Mouse (Mus musculus) liver, embryonic 11.5 days (tissue): ENCODE data around the gene Elavl4. TPM values are rescaled to one million over a fixed set of nuclear protein-coding genes. Genes with fewer than 3 reads are reported as not detected.

Experiments used
- ATAC-seq: fragments of 200-750 bp; cut with Nextera tagmentation; replicated peaks from 2 replicates; pipeline ENCODE4 v1.8.0; 2017; ENCODE audit warnings: moderate number of reproducible peaks, mild to moderate bottlenecking, moderate TSS enrichment, moderate library complexity; ENCODE audit not compliant: low FRiP score
- DNase-seq: peaks from one replicate; pipeline ENCODE4 v3.0.0-alpha.2; 2017; ENCODE audit warnings: low spot score
- H3K27ac ChIP-seq: fragments of 300-500 bp; sonication (generic); 2 replicates; pipeline ENCODE4 v1.5.1; 2014; ENCODE audit warnings: mild to moderate bottlenecking, low read depth, low read length, control low read depth
- H3K27me3 ChIP-seq: fragments of 300-500 bp; sonication (generic); replicated peaks from 2 replicates; pipeline ENCODE4 v1.6.1; 2014; ENCODE audit warnings: low read length, mixed read lengths; ENCODE audit not compliant: control insufficient read depth, insufficient read depth
- H3K36me3 ChIP-seq: fragments of 300-500 bp; sonication (generic); 2 replicates; pipeline ENCODE4 v1.6.1; 2014; ENCODE audit warnings: mild to moderate bottlenecking, low read length, moderate library complexity, mixed read lengths; ENCODE audit not compliant: control insufficient read depth, insufficient read depth
- H3K4me1 ChIP-seq: fragments of 300-500 bp; sonication (generic); replicated peaks from 2 replicates; pipeline ENCODE4 v1.6.1; 2014; ENCODE audit warnings: low read length, mixed read lengths; ENCODE audit not compliant: control insufficient read depth, insufficient read depth
- H3K4me2 ChIP-seq: fragments of 300-500 bp; sonication (generic); 2 replicates; pipeline ENCODE4 v1.6.1; 2014; ENCODE audit warnings: mild to moderate bottlenecking, control low read depth, moderate library complexity
- H3K4me3 ChIP-seq: fragments of 300-500 bp; sonication (generic); 2 replicates; pipeline ENCODE4 v1.5.1; 2014; ENCODE audit warnings: low read depth, low read length, control low read depth
- H3K9ac ChIP-seq: fragments of 300-500 bp; sonication (generic); 2 replicates; pipeline ENCODE4 v1.6.1; 2014; ENCODE audit warnings: low read depth, low read length, control low read depth
- H3K9me3 ChIP-seq: fragments of 300-500 bp; sonication (generic); 2 replicates; pipeline ENCODE4 v1.6.1; 2016; ENCODE audit warnings: low read length, inconsistent platforms, mixed read lengths; ENCODE audit not compliant: control insufficient read depth
- WGBS: fragments of 180-500 bp; shearing (Covaris S2); extraction: QIAGEN DNeasy Blood & Tissue Kit; methylation state at CpG from one replicate; pipeline ENCODE4 v1.1.7; 2014; 5-methylcytosine and 5-hydroxymethylcytosine counted together
- polyA plus RNA-seq: library from polyadenylated mRNA; unstranded; fragments of >200 nt; fragmentation: Nextera tagmentation; extraction: Ambion mirVana; gene quantifications from 2 replicates; pipeline ENCODE4 v1.2.1, GENCODE M21; 2014

The Elavl4 gene
- polyA plus RNA-seq, 1 experiment from 2014 or later = 1.7 TPM

DNA sequence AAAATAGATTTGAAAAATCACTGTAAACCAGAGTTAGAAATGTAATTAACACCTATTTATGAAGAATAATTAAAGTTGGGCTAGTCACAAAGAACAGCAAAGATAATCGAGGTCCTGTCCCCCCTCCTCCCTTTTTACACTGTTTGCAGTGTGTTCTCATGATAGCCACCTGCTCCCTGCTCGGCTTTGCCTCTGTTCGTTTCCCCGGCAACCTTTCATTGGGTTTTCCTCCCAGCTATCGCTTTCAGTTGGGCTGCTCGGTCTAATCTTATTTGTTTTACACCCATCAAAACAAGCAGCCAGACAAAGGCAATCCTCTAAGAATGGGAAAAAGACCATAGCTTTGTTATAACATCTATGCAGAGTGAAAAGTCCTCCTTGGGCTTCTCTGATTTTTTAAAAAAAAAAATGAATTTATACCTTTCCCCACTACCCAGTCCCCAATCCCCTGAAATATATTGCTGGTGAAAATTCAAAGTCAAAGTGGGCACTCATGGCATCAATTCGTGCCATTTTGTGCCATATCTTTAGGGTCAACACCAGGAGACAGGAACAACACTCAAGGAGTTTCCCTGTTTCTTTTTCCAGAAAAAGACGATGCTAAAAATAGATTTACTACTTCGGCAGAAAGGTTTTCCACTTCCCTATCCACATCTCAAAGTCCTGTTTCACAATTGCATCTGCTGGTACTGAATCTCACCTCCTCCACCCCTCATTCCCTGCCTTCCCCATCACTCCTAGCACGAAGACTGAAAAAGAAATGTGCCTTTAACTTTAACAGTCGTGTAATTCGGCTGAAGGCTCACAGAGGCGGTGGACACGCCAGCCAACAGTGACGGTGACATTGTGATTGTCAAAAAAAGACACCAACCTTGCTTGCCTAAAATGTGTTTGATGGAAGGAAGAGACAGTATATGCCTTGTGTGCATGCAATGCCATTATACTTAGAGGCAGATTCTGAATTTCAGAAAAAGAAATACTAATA is 66.1 kb downstream of the Elavl4 start:
- no peak overlapping the region for H3K4me3 ChIP-seq

DNA sequence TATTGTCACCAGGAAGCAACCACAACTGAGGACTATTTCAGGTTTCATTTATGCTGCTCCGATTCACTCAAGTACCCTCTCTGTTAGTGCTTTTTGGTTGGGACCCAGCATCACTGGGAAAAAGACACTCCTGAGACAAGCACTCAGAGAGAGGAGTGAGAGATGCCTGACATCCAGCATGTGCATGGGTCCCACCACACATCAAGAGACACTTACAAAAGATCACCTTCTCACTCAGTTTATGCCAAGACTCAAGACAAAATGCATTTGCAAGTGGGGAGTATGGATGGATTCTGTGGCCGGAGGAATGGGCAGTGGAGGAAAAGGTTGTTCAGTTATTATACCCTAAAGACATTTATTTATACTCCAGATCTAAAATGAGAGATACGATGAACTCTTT is 67.3 kb downstream of the Elavl4 start:
- no peak overlapping the region for H3K4me3 ChIP-seq
- no peaks in the 10 kb centered on the region for H3K27me3 ChIP-seq
- WGBS = 80% methylated on average over 3 of the region's 3 CpGs
- H3K4me2 ChIP-seq = no peak overlapping the region
- H3K36me3 ChIP-seq = no peaks in the 10 kb centered on the region
- no peak overlapping the region for H3K27ac ChIP-seq
- no peaks in the 10 kb centered on the region for H3K9me3 ChIP-seq
- H3K4me1 ChIP-seq = no peaks in the 10 kb centered on the region
- ATAC-seq (no peak), DNase-seq (no peak)
- H3K9ac ChIP-seq = no peak overlapping the region

More for the DNA sequence above, 66.1 kb downstream of the Elavl4 start:
- Histone ChIP-seq H3K9me3 (no peaks in the 10 kb centered on the region), H3K27me3 (no peaks in the 10 kb centered on the region), H3K36me3 (no peaks in the 10 kb centered on the region), H3K27ac (no peak overlapping the region), H3K4me1 (no peaks in the 10 kb centered on the region), H3K4me2 (peak overlapping the region; percentile 6), H3K9ac (no peak overlapping the region)
- DNase-seq (no peak), ATAC-seq (0 out of 2 replicates have a peak, but pooled peaks have one; percentile 34)
- whole genome bisulfite sequencing = 29% methylated on average over 15 of the region's 15 CpGs

DNA sequence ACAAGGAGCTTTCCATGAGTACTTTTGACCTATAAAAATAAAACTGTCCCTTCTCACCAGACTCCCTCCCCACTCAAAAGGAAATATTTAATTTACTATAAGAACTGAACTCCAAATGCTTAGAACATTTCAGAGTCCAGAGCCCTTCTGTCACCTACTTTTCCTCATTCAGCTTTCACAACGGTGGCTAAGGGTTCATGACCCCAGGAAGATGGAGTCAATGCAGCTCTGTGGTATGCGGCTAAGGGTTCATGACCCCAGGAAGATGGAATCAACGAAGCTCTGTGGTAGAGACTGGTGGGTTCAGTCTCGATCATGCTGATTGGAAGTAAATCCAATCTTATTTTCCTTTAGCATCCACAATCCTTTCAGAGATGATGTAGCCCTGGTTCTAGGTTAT is 81.7 kb downstream of the Elavl4 start:
- no peaks in the 10 kb centered on the region for H3K27me3 ChIP-seq
- no peaks in the 10 kb centered on the region for H3K4me1 ChIP-seq
- no peaks in the 10 kb centered on the region for H3K36me3 ChIP-seq
- DNase-seq (no peak), ATAC-seq (no peak)
- H3K9ac ChIP-seq = no peak overlapping the region
- no peaks in the 10 kb centered on the region for H3K9me3 ChIP-seq
- WGBS = 42% methylated on average over 4 of the region's 4 CpGs
- no peak overlapping the region for H3K4me2 ChIP-seq
- H3K27ac ChIP-seq = no peak overlapping the region
- no peak overlapping the region for H3K4me3 ChIP-seq

DNA sequence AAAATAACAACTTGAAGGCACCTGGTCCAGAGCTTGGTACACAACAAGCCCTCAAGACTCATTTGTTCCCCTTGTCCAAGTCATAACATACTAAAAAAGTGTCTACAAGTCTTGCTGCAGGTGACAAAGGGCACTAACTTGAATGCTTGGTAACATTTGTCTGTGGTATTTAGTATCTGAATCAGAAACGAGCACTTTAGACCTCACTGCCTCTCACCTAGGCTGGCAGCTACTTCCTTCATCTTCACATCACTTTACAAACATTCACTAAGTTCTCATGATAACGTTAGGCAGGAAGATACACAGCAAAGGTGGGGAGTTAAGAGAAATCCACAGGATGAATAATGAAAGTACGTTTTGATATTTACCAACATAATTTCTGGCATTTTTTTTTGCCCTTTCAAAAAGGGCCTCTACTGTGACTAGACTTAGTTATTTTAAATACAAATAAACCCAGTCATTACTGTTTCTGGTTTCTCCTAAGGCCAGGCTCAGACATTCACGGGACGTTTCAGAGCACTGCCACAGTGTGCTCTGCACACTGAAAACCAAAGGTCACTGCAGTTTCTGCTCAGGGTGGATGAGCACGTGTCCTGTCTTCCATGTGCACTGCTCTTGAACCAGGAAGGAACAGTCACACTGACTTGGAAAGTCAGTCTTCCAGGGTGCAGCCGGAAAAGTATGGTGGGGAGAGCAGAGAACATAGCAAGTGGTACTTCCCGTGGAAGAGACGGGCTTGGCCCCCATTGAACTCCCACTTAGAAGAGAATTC is 84.7 kb downstream of the Elavl4 start:
- DNase-seq (no peak), ATAC-seq (no peak)
- Histone ChIP-seq H3K27me3 (no peaks in the 10 kb centered on the region), H3K4me1 (no peaks in the 10 kb centered on the region), H3K9me3 (no peaks in the 10 kb centered on the region), H3K4me3 (no peak overlapping the region), H3K27ac (no peak overlapping the region), H3K9ac (no peak overlapping the region), H3K36me3 (no peaks in the 10 kb centered on the region), H3K4me2 (no peak overlapping the region)
- WGBS = 64% methylated on average over 9 of the region's 9 CpGs

DNA sequence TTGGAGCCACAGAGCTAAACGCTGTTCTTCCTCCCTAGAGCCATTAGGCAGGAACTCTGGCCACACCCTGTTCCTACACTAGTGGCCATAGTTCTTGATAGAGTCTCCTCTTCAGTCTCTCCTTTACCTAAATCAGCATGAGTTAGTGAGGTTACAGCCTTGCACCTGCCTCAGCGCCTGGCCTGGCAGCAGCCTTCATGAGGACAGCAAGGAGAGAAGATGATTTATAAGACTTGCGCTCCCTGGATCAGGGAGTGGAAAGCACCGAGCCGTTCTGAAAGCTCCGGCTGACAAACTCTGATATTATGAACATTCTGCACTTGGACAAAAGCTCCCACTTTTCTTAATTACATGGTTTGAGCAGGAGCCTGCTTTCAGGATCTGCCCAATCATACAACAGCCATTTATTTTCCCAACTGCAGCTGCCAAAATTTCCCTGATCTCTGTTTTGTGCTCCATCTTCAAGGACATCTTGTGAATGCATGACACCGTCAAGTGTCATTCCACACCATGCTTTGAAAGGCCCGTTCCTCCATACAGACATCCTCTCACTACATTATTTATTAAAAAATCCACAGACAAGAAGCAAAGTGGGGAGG is 87.3 kb downstream of the Elavl4 start:
- Histone ChIP-seq H3K27ac (no peak overlapping the region), H3K9me3 (no peaks in the 10 kb centered on the region), H3K4me2 (no peak overlapping the region), H3K4me3 (no peak overlapping the region), H3K27me3 (no peaks in the 10 kb centered on the region), H3K36me3 (no peaks in the 10 kb centered on the region), H3K9ac (no peak overlapping the region), H3K4me1 (no peaks in the 10 kb centered on the region)
- 68% methylated on average over 8 of the region's 8 CpGs for WGBS
- ATAC-seq (no peak), DNase-seq (no peak)

DNA sequence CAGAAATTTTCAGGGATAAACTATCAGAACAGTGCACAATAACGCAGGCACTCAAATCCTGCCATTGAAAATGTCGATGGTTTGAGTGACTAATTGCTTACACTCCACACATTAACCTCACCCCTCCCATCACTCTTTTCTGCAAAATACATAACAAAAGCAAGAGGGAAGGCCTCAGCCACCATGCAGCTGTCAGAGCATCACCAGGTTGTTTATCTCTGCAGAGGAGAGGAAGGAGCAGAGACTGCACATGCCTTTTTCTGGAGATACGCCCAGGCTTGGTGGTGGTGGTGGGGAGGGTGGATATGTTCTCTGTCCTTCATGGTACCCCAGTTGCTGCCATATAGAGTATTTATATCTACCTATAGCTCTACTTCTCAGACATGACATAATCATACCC is 94.3 kb downstream of the Elavl4 start:
- DNase-seq (no peak), ATAC-seq (no peak)
- no peaks in the 10 kb centered on the region for H3K36me3 ChIP-seq
- 79% methylated on average over 3 of the region's 3 CpGs for WGBS
- H3K9ac ChIP-seq = no peak overlapping the region
- no peaks in the 10 kb centered on the region for H3K9me3 ChIP-seq
- H3K27ac ChIP-seq = no peak overlapping the region
- no peak overlapping the region for H3K4me2 ChIP-seq
- H3K4me1 ChIP-seq = no peaks in the 10 kb centered on the region
- no peak overlapping the region for H3K4me3 ChIP-seq
- no peaks in the 10 kb centered on the region for H3K27me3 ChIP-seq

DNA sequence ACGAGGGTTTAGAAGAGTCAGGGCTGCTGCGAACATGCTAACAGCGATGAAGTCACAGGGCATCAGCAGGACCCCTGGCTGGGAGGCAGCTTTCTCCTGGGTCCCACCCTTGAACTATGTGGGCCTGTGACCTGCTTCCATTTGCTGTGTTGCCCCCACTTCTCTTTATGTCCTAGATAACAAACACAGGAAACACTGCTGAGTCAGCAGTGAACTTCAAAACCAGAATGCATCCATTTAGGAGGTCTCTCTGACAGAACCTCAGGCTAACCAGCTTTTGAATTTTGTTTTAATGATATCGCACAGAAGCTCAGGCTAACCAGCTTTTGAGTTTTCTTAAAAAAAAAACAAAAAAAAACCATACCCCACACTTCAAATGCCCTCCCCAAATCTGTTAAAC is 96.1 kb downstream of the Elavl4 start:
- Histone ChIP-seq H3K27ac (no peak overlapping the region), H3K9me3 (no peaks in the 10 kb centered on the region), H3K36me3 (no peaks in the 10 kb centered on the region), H3K4me2 (no peak overlapping the region), H3K4me1 (no peaks in the 10 kb centered on the region), H3K27me3 (no peaks in the 10 kb centered on the region), H3K4me3 (no peak overlapping the region), H3K9ac (no peak overlapping the region)
- no peak for DNase-seq
- no peak for ATAC-seq
- WGBS = 79% methylated on average over 4 of the region's 4 CpGs

DNA sequence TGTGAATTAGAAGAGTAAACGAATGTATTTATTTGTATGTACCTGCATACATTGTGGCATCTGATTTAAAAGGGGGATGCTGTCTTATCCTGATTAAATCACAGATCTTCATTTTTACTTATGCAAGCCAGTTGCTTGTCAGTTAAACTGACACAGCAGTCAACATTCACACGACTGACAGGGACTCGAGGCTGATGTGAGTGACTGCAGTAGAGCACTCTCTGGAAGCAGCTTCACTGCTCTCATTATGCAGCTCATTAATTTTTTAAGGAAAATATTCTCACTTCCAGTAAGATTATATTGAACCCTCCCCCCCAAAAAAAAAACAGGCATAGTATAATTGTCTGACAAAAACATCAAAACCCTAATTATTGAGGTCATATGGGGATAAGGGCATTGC is 101.7 kb downstream of the Elavl4 start:
- no peak overlapping the region for H3K27ac ChIP-seq
- H3K9ac ChIP-seq = no peak overlapping the region
- H3K4me3 ChIP-seq = no peak overlapping the region
- H3K9me3 ChIP-seq = no peaks in the 10 kb centered on the region
- no peaks in the 10 kb centered on the region for H3K27me3 ChIP-seq
- no peaks in the 10 kb centered on the region for H3K36me3 ChIP-seq
- no peak for ATAC-seq
- H3K4me2 ChIP-seq = no peak overlapping the region
- 66% methylated on average over 3 of the region's 3 CpGs for WGBS
- DNase-seq = no peak
- no peaks in the 10 kb centered on the region for H3K4me1 ChIP-seq
